ENCODE assay signal across 8 mouse cellular contexts in the genomic region with DNA sequence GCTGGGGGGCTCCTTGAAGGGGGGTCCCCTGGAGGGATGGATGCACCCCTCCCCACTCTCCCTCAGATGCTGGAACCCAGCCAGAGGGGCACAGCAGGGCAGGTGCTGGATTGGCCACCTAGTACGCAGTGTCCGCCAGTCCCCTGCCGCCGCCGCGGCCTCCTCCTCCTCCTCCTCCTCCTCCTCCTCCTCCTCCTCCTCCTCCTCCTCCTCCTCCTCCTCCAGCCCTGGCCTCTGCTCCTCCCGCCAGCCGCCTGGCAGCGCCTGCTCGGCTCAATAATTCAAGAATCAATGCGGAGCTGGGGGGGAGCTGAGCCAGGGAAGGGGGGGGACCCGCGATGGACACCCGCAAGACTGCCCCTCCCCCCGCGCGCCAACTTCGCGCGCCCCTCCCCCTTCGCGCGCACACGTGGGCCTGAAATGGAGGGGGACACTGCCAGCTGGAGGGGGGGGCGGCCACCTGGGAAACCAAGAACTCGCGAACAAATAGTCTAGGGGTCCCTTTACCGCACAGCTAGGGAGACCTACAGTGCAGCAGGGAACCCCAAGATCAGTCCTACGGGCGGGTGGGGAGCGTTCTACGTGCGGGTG. TPM values are rescaled to one million over a fixed set of nuclear protein-coding genes. Genes with fewer than 3 reads are reported as not detected.
DNase-seq lines count a peak whose midpoint lies in the region; ATAC-seq and TF ChIP-seq lines count a peak whose summit lies in the region.

No protein-coding gene starts in this region.

- under 1% methylated on average over 28 of the region's 33 CpGs for WGBS in cerebellum, adult 2 months
- WGBS in intestine, embryonic 14.5 days, result under 1% methylated on average over 21 of the region's 33 CpGs
- WGBS in limb, embryonic 13.5 days, result 0% methylated on average over 9 of the region's 33 CpGs

- H3K4me1 ChIP-seq in cerebellum, adult 2 months (ENCODE audit: control insufficient read depth, insufficient read depth, low read length), result peaks cover 41% of the 10 kb centered on the region
- H3K4me1 ChIP-seq in intestine, embryonic 14.5 days (replicated peaks; ENCODE audit: control insufficient read depth, insufficient read depth, low read length), result peaks cover 23% of the 10 kb centered on the region
- peaks cover 42% of the 10 kb centered on the region for H3K4me1 ChIP-seq in limb, embryonic 13.5 days

- H3K4me3 ChIP-seq in cerebellum, adult 2 months (replicated peaks; ENCODE audit: insufficient read depth, low read depth, low read length), result peak overlapping the region; percentile 79
- H3K4me3 ChIP-seq in intestine, embryonic 14.5 days (ENCODE audit: low read depth, low read length), result peak overlapping the region; percentile 58
- H3K4me3 ChIP-seq in limb, embryonic 13.5 days, result peak overlapping the region; percentile 68

- no peaks in the 10 kb centered on the region for H3K27me3 ChIP-seq in cerebellum, adult 2 months (ENCODE audit: control insufficient read depth, insufficient read depth, low read length)
- H3K27me3 ChIP-seq in intestine, embryonic 14.5 days (replicated peaks; ENCODE audit: control insufficient read depth, insufficient read depth, low read length), result peaks cover 3% of the 10 kb centered on the region; the same call in 1 of the 2 replicates
- H3K27me3 ChIP-seq in limb, embryonic 13.5 days, result peaks cover 45% of the 10 kb centered on the region

- H3K4me2 ChIP-seq in intestine, embryonic 14.5 days (ENCODE audit: low read length), result peak overlapping the region; percentile 75
- H3K4me2 ChIP-seq in limb, embryonic 13.5 days (replicated peaks), result peak overlapping the region; percentile 85

- TF ChIP-seq POLR2A in cerebellum, adult 2 months (IDR thresholded peaks at IDR 0.05; ENCODE audit: borderline replicate concordance, insufficient read depth, low read length), result no peak

- peak overlapping the region; percentile 95 for H3K27ac ChIP-seq in cerebellum, adult 2 months (ENCODE audit: insufficient read depth, low read length)
- H3K27ac ChIP-seq in intestine, embryonic 14.5 days (ENCODE audit: low read depth), result 0 out of 2 replicates have a peak overlapping the region, but pooled peaks have one; percentile 33
- H3K27ac ChIP-seq in limb, embryonic 13.5 days, result peak overlapping the region; percentile 39; the same call in 1 of the 2 replicates

- ATAC-seq in intestine, embryonic 14.5 days (replicated peaks; ENCODE audit: low FRiP score, low TSS enrichment, low read depth), result no peak
- no peak for ATAC-seq in limb, embryonic 13.5 days (ENCODE audit: low FRiP score, low read depth)

- no peaks in the 10 kb centered on the region for H3K36me3 ChIP-seq in intestine, embryonic 14.5 days (ENCODE audit: control insufficient read depth, insufficient read depth, low read length)
- 0 out of 2 replicates have a peak, but pooled peaks cover under 1% of the 10 kb centered on the region for H3K36me3 ChIP-seq in limb, embryonic 13.5 days

- peak overlapping the region; percentile 65 for H3K9ac ChIP-seq in intestine, embryonic 14.5 days (ENCODE audit: low read length)
- peak overlapping the region; percentile 84 for H3K9ac ChIP-seq in limb, embryonic 13.5 days

- DNase-seq in right cerebral cortex, postnatal 25 days, result peak; percentile 6
- no peak for DNase-seq in right cerebral cortex, adult 18-20 months
- DNase-seq in cerebellum, adult 2 months, result peak; percentile 52 to 57
- peak; percentile 71 for DNase-seq in gastrocnemius, postnatal 10 days
- DNase-seq in intestine, embryonic 14.5 days (ENCODE audit: low spot score), result no peak
- peak; percentile 22 for DNase-seq in neural tube, embryonic 10.5 days (ENCODE audit: extremely low spot score, low spot score)
- no peak for DNase-seq in retina, embryonic 14.5 days (ENCODE audit: low spot score)

- H3K9me3 ChIP-seq in intestine, embryonic 14.5 days (ENCODE audit: control insufficient read depth, low read length), result no peaks in the 10 kb centered on the region
- no peaks in the 10 kb centered on the region for H3K9me3 ChIP-seq in limb, embryonic 13.5 days

- no peak for TF ChIP-seq CTCF in cerebellum, adult 2 months (IDR thresholded peaks at IDR 0.05; ENCODE audit: borderline replicate concordance, insufficient read depth, low read depth, low read length)

RNA-seq across cellular contexts. Expression of a gene that starts 29.3 kb away (rescaled TPM):
- 103 and 108 TPM in 2 replicates for polyA plus RNA-seq in cerebellum, adult 2 months (2012; rRNA removed)
- total RNA-seq in gastrocnemius, postnatal 10 days (2021), result 100 to 1,000 TPM; 329 to 332 TPM
- 52.4 and 57.2 TPM in 2 replicates for polyA plus RNA-seq in intestine, embryonic 14.5 days (2014; fragmentation: Nextera tagmentation; extraction: Ambion mirVana)
- 77.2 and 82.8 TPM in 2 replicates for polyA plus RNA-seq in limb, embryonic 13.5 days (2015; fragmentation: Nextera tagmentation; extraction: Ambion mirVana)

RNA-seq across cellular contexts. Expression of a gene that starts 33.3 kb away (rescaled TPM):
- polyA plus RNA-seq in cerebellum, adult 2 months (2012; rRNA removed), result 1.2 and 1.7 TPM in 2 replicates
- under 1 TPM in 1 of 2 experiments, not detected in 1; 0.65 TPM for total RNA-seq in gastrocnemius, postnatal 10 days (2021)
- 99.8 and 125 TPM in 2 replicates for polyA plus RNA-seq in intestine, embryonic 14.5 days (2014; fragmentation: Nextera tagmentation; extraction: Ambion mirVana)
- 4.2 and 4.7 TPM in 2 replicates for polyA plus RNA-seq in limb, embryonic 13.5 days (2015; fragmentation: Nextera tagmentation; extraction: Ambion mirVana)

RNA-seq across cellular contexts. Expression of a gene that starts 37.4 kb away (rescaled TPM):
- 10.7 and 13.8 TPM in 2 replicates for polyA plus RNA-seq in cerebellum, adult 2 months (2012; rRNA removed)
- 1 to 10 TPM in 1 of 2 experiments, under 1 TPM in 1; 0.33 to 2.0 TPM for total RNA-seq in gastrocnemius, postnatal 10 days (2021)
- polyA plus RNA-seq in intestine, embryonic 14.5 days (2014; fragmentation: Nextera tagmentation; extraction: Ambion mirVana), result 0.37 and 0.44 TPM in 2 replicates
- polyA plus RNA-seq in limb, embryonic 13.5 days (2015; fragmentation: Nextera tagmentation; extraction: Ambion mirVana), result 1.7 and 1.9 TPM in 2 replicates

RNA-seq across cellular contexts. Expression of a gene that starts 41.9 kb away (rescaled TPM):
- polyA plus RNA-seq in cerebellum, adult 2 months (2012; rRNA removed), result 10.2 and 10.8 TPM in 2 replicates
- under 1 TPM; 0.40 to 0.45 TPM for total RNA-seq in gastrocnemius, postnatal 10 days (2021)
- 2.4 and 4.2 TPM in 2 replicates for polyA plus RNA-seq in intestine, embryonic 14.5 days (2014; fragmentation: Nextera tagmentation; extraction: Ambion mirVana)
- 3.3 and 4.0 TPM in 2 replicates for polyA plus RNA-seq in limb, embryonic 13.5 days (2015; fragmentation: Nextera tagmentation; extraction: Ambion mirVana)

RNA-seq across cellular contexts. Expression of a gene that starts 41.9 kb away (rescaled TPM):
- 87.7 and 93.1 TPM in 2 replicates for polyA plus RNA-seq in cerebellum, adult 2 months (2012; rRNA removed)
- 10 to 100 TPM; 40.3 to 46.7 TPM for total RNA-seq in gastrocnemius, postnatal 10 days (2021)
- 70.7 and 70.8 TPM in 2 replicates for polyA plus RNA-seq in intestine, embryonic 14.5 days (2014; fragmentation: Nextera tagmentation; extraction: Ambion mirVana)
- 72.7 and 79.4 TPM in 2 replicates for polyA plus RNA-seq in limb, embryonic 13.5 days (2015; fragmentation: Nextera tagmentation; extraction: Ambion mirVana)

Comparison
In these comparisons a context has a peak if more than half of its experiments do, and no peak if none do; other contexts are left out.
1. DNase-seq: peak in right cerebral cortex, postnatal 25 days (single experiment), cerebellum, adult 2 months (2 of 2), gastrocnemius, postnatal 10 days (single experiment) and neural tube, embryonic 10.5 days (single experiment); none in right cerebral cortex, adult 18-20 months (single experiment), intestine, embryonic 14.5 days (single experiment) and retina, embryonic 14.5 days (single experiment).
2. H3K27ac ChIP-seq: peak in every context shown above with its lines; median percentile 95 in cerebellum, adult 2 months; 39 in limb, embryonic 13.5 days; 33 in intestine, embryonic 14.5 days.
3. RNA of a gene that starts 33.3 kb away (polyA plus RNA-seq): 99.8 to 125 TPM in intestine, embryonic 14.5 days; 4.2 to 4.7 TPM in limb, embryonic 13.5 days and 1.2 to 1.7 TPM in cerebellum, adult 2 months; every median in the first group is over 10 times any median in the second.
4. Peak in every context shown above with its lines, with median percentiles within 50 percentile points of each other: H3K4me3 ChIP-seq.